Mouse (Mus musculus) neural tube, embryonic 12.5 days (tissue): ENCODE results near the gene Baz1a. TPM values are rescaled to one million over a fixed set of nuclear protein-coding genes. Genes with fewer than 3 reads are reported as not detected.

ENCODE experiments used
- ATAC-seq: fragments of 200-750 bp; cut with Nextera tagmentation; 2 replicates; pipeline ENCODE4 v1.8.0; 2017; ENCODE audit warnings: low read depth, mild to moderate bottlenecking, moderate TSS enrichment, moderate library complexity; ENCODE audit not compliant: low FRiP score
- H3K27ac ChIP-seq: fragments of 300-500 bp; sonication (generic); 2 replicates; pipeline ENCODE4 v1.5.1; 2016
- H3K27me3 ChIP-seq: fragments of 300-500 bp; sonication (generic); replicated peaks from 2 replicates; pipeline ENCODE4 v1.6.1; 2016; ENCODE audit warnings: mild to moderate bottlenecking
- H3K36me3 ChIP-seq: fragments of 300-500 bp; sonication (generic); 2 replicates; pipeline ENCODE4 v1.6.1; 2016; ENCODE audit warnings: mild to moderate bottlenecking
- H3K4me1 ChIP-seq: fragments of 300-500 bp; sonication (generic); 2 replicates; pipeline ENCODE4 v1.6.1; 2016
- H3K4me2 ChIP-seq: fragments of 300-500 bp; sonication (generic); replicated peaks from 2 replicates; pipeline ENCODE4 v1.6.1; 2016; ENCODE audit warnings: mild to moderate bottlenecking
- H3K4me3 ChIP-seq: fragments of 300-500 bp; sonication (generic); 2 replicates; pipeline ENCODE4 v1.5.1; 2016
- H3K9ac ChIP-seq: fragments of 300-500 bp; sonication (generic); 2 replicates; pipeline ENCODE4 v1.6.1; 2016; ENCODE audit warnings: mild to moderate bottlenecking
- H3K9me3 ChIP-seq: fragments of 300-500 bp; sonication (generic); 2 replicates; pipeline ENCODE4 v1.6.1; 2016; ENCODE audit warnings: mild to moderate bottlenecking
- WGBS: fragments of 180-500 bp; shearing (Covaris S2); methylation state at CpG from one replicate; pipeline ENCODE4 v1.1.7; 2016; 5-methylcytosine and 5-hydroxymethylcytosine counted together
- polyA plus RNA-seq: library from polyadenylated mRNA; unstranded; fragments of >200 nt; fragmentation: Nextera tagmentation; extraction: Ambion mirVana; gene quantifications from 2 replicates; pipeline ENCODE4 v1.2.1, GENCODE M21; 2016

Gene Baz1a
- polyA plus RNA-seq, 1 experiment from 2014 or later, result 33.5 TPM

DNA sequence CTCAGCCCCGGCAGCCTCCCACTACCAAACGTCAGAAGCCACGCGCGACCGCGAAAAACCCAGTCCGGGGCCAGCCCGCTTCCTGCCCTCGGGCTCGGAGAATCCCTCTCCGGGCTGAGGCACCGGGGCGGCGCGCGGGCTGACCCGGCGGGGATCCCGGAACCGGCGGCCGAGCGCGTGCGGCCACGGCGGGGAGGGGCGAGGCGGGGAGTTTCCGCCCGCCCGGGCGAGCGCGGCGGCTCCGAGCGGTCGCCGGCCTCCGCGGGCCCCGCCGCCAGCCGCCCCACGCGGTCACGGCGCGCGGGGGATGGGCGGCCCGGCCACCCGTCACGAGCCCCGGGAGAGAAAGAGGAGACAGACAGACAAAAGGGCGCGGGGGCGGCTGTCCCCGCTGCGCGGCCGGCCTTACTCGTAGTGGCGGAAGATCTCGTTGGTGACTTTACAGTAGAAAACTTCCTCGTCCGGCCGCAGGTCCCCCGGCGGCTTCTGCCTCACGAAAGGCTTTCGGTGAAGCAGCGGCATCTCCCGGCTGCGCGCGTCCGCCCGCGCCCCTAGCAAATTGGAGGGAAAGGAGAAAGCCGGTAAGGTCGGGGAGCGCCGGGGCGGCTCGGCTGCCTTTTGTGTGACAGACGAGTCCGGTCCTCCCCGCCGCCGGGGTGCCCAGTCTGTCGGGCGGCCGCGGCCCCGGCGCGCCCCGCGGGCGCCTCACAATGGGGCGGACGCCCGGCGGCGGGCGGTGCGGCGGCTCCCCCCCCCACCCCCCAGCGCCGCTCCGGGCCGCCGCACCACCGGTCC is 28.7 kb downstream of the Baz1a start:
- peaks cover 8% of the 10 kb centered on the region; the same call in 1 of the 2 replicates for H3K4me1 ChIP-seq
- no peaks in the 10 kb centered on the region for H3K9me3 ChIP-seq
- WGBS, result under 1% methylated on average over 106 of the region's 117 CpGs
- peak; percentile 75 for ATAC-seq
- H3K9ac ChIP-seq, result peak overlapping the region; percentile 92
- peaks cover 1% of the 10 kb centered on the region; the same call in 1 of the 2 replicates for H3K36me3 ChIP-seq
- peak overlapping the region; percentile 97 for H3K4me3 ChIP-seq
- peak overlapping the region; percentile 64 for H3K27ac ChIP-seq
- no peaks in the 10 kb centered on the region for H3K27me3 ChIP-seq
- H3K4me2 ChIP-seq, result peak overlapping the region; percentile 93

GRCm38 (mm10) chr12:54984701-54985256 is 29.4 kb downstream of the Baz1a start:
- H3K9ac ChIP-seq, result peak overlapping the region; percentile 92
- ATAC-seq, result peak; percentile 85
- peak overlapping the region; percentile 93 for H3K4me2 ChIP-seq
- H3K4me3 ChIP-seq, result peak overlapping the region; percentile 97
- no peaks in the 10 kb centered on the region for H3K9me3 ChIP-seq
- WGBS, result 1% methylated on average over 42 of the region's 42 CpGs
- peak overlapping the region; percentile 64; the same call in 1 of the 2 replicates for H3K27ac ChIP-seq
- H3K4me1 ChIP-seq, result peaks cover 8% of the 10 kb centered on the region; the same call in 1 of the 2 replicates
- no peaks in the 10 kb centered on the region for H3K27me3 ChIP-seq
- peaks cover 4% of the 10 kb centered on the region; the same call in 1 of the 2 replicates for H3K36me3 ChIP-seq

DNA sequence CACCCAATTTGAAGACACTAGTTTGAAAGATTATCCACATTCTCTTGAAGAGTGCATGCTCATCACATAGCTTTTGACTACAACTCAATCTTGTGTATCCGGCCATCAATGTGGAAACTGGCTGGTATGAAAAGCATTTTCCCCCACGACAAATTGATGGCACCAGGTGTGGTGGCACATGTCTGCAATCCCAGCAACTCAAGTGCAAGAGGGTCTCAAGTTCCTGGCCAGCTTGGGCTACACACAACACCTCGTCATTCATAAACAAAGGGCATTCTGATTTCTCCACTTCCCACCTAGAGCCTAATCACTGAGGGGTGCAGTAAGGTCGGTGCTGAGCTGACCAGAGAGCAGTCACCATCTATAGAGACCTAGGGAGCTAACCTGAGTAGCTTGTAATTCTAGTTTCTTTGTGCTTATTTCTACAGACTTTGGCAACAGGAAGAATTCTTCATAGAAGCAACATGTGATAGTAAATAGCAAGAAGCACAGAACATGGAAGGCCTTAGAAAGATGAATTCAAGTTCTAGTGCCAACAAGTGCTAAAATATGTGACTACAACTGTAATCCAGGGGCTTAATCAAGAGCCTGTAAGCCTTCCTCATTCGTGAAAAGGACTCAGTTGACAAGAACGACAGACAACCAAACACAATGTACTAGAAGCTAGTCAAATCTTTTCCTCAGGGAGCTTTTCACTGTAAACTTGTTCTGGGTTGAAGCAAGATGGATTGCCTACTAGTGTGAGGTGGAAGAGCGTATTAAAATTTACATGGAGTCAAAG is 31.0 kb downstream of the Baz1a start:
- no peaks in the 10 kb centered on the region for H3K9me3 ChIP-seq
- H3K4me2 ChIP-seq, result no peak overlapping the region
- 81% methylated on average over 7 of the region's 7 CpGs for WGBS
- no peak overlapping the region for H3K4me3 ChIP-seq
- no peak overlapping the region for H3K9ac ChIP-seq
- H3K27ac ChIP-seq, result no peak overlapping the region
- no peaks in the 10 kb centered on the region for H3K27me3 ChIP-seq
- H3K36me3 ChIP-seq, result peaks cover 4% of the 10 kb centered on the region; the same call in 1 of the 2 replicates
- no peak for ATAC-seq
- H3K4me1 ChIP-seq, result peaks cover 8% of the 10 kb centered on the region; the same call in 1 of the 2 replicates

DNA sequence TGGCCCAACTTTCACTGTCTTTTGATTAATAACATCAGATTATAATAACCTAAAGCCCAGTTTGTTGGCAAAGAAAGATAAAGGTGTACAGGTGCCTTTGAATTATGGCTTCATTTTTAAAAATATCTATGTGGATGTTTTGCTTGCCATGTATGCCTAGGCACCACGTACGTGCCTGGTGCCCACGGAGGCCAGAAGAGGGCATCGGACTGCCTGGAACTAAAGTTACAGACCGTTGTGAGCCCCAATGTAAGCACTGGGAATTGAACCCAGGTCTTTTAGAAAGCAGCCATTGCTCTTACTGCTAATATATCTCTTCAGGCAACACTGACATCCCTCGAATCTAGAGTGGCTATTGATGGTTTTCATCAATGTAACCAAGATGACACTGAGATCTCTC is 32.2 kb downstream of the Baz1a start:
- no peak for ATAC-seq
- Histone ChIP-seq H3K27me3 (no peaks in the 10 kb centered on the region), H3K27ac (no peak overlapping the region), H3K9ac (no peak overlapping the region), H3K9me3 (no peaks in the 10 kb centered on the region), H3K36me3 (peaks cover 4% of the 10 kb centered on the region; the same call in 1 of the 2 replicates), H3K4me1 (peaks cover 8% of the 10 kb centered on the region; the same call in 1 of the 2 replicates), H3K4me3 (no peak overlapping the region), H3K4me2 (no peak overlapping the region)
- 75% methylated on average over 6 of the region's 6 CpGs for WGBS

DNA sequence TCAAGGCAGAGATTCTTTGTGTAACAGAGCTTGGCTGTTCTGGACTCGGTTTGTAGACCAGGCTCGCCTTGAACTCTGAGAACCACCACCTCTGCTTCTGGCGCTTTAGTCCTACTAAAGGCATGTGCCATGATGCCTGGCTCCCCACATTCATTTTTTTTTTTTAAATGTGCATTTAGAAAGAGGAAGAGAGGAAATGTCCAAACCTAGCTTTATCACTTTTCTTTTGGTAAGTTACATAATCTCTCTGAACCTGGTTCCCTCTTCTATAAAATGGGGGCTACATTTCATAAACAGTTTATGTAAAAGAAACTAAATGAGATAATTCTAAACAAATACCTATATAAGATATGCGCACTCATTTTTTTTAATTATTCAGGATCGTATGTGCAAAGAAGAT is 33.2 kb downstream of the Baz1a start:
- H3K4me2 ChIP-seq, result no peak overlapping the region
- H3K9ac ChIP-seq, result no peak overlapping the region
- H3K36me3 ChIP-seq, result peaks cover 4% of the 10 kb centered on the region; the same call in 1 of the 2 replicates
- ATAC-seq, result no peak
- H3K9me3 ChIP-seq, result no peaks in the 10 kb centered on the region
- H3K4me1 ChIP-seq, result peaks cover 8% of the 10 kb centered on the region; the same call in 1 of the 2 replicates
- no peak overlapping the region for H3K27ac ChIP-seq
- 86% methylated on average over 5 of the region's 5 CpGs for WGBS
- H3K27me3 ChIP-seq, result no peaks in the 10 kb centered on the region
- no peak overlapping the region for H3K4me3 ChIP-seq

DNA sequence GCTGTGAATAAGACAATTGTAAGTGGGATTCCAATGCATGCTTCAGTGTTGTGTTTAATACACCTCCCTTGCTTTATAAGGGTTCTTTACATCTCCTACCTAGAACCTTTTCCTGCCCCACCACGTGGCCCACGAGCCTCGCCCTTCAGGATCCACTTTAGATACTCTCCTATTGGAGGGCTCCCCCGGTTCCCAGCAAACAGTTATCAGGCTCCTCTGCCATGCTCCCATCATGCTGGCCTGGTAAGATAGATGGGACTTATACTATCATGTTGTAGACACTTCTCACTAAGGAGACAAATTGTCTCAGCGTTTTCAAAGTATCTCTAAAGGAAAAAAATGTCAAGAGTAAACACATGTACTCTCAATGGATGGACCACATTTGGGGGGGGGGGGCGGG is 33.6 kb downstream of the Baz1a start:
- Histone ChIP-seq H3K27ac (no peak overlapping the region), H3K4me3 (no peak overlapping the region), H3K9me3 (no peaks in the 10 kb centered on the region), H3K36me3 (peaks cover 4% of the 10 kb centered on the region; the same call in 1 of the 2 replicates), H3K27me3 (no peaks in the 10 kb centered on the region), H3K9ac (no peak overlapping the region), H3K4me2 (no peak overlapping the region), H3K4me1 (peaks cover 8% of the 10 kb centered on the region; the same call in 1 of the 2 replicates)
- WGBS, result 81% methylated on average over 6 of the region's 6 CpGs
- no peak for ATAC-seq

DNA sequence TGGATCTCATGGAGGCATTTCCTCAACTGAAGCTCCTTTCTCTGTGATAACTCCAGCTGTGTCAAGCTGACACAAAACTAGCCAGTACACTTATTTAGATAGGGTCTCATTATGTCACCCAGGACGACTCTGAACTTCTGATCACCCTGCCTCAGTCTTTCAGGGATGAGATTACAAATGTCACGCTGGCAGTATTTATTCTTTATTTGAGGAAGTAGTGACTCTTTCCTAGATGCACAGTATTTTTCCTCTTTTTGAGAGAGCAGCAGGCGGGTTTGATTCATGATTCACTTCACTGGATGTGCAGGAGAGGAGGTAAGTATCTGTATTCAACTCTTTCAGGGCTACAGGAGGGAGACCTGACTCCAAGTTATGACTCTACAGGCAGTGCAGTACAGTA is 45.1 kb downstream of the Baz1a start:
- no peak for ATAC-seq
- Histone ChIP-seq H3K9ac (no peak overlapping the region), H3K4me2 (no peak overlapping the region), H3K36me3 (peaks cover 45% of the 10 kb centered on the region), H3K4me1 (no peaks in the 10 kb centered on the region), H3K9me3 (no peaks in the 10 kb centered on the region), H3K27me3 (no peaks in the 10 kb centered on the region), H3K4me3 (no peak overlapping the region), H3K27ac (no peak overlapping the region)
- WGBS, result 80% methylated on average over 3 of the region's 3 CpGs

GRCm38 (mm10) chr12:54965532-54966160 is 48.5 kb downstream of the Baz1a start:
- Histone ChIP-seq H3K4me2 (no peak overlapping the region), H3K27me3 (no peaks in the 10 kb centered on the region), H3K9ac (no peak overlapping the region), H3K9me3 (no peaks in the 10 kb centered on the region), H3K36me3 (peaks cover 29% of the 10 kb centered on the region), H3K4me1 (no peaks in the 10 kb centered on the region), H3K27ac (no peak overlapping the region), H3K4me3 (no peak overlapping the region)
- WGBS, result 98% methylated on average over 4 of the region's 4 CpGs
- no peak for ATAC-seq

DNA sequence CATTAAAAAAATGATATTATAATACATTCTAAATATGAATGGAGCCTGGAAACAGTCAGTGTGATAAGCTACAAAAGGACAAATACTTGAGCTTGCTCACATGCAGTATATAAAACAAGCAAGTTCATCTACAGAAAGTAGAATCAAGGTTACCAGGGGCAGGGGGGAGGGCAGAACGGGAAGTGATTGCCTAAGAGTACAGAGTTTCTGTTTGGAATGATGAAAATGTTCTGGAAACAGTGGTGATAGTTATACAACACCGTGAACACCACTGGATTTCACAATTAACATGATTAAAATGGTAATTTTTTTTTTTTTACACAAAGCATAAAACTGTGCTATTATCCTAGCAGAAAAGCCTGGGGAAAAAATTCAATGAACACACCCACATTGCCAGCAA is 54.6 kb downstream of the Baz1a start:
- Histone ChIP-seq H3K4me1 (no peaks in the 10 kb centered on the region), H3K27ac (no peak overlapping the region), H3K27me3 (no peaks in the 10 kb centered on the region), H3K9me3 (no peaks in the 10 kb centered on the region), H3K4me2 (no peak overlapping the region), H3K4me3 (no peak overlapping the region), H3K36me3 (0 out of 2 replicates have a peak, but pooled peaks cover 7% of the 10 kb centered on the region), H3K9ac (no peak overlapping the region)
- 86% methylated on average over 2 of the region's 2 CpGs for WGBS
- no peak for ATAC-seq

DNA sequence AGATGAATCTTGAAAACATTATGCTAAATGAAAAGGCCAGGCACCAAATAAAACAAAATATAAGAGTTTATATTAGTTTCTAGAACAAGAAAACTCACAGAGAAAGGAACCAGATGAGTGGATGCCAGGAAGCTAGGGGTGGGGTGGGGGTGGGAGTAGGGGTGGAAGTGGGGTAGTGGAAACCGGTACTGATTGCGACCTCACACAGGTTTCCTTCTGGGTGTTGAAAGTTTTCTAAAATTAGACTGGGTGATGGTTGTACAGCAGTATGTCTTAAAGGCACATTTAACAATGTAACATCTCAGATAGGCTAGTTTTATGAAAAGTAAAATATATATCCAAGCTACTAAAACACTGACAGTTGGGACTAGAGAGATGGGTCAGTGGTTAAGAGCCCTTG is 57.2 kb downstream of the Baz1a start:
- Histone ChIP-seq H3K9ac (no peak overlapping the region), H3K9me3 (no peaks in the 10 kb centered on the region), H3K4me2 (no peak overlapping the region), H3K36me3 (0 out of 2 replicates have a peak, but pooled peaks cover 5% of the 10 kb centered on the region), H3K27ac (no peak overlapping the region), H3K27me3 (no peaks in the 10 kb centered on the region), H3K4me3 (no peak overlapping the region), H3K4me1 (no peaks in the 10 kb centered on the region)
- ATAC-seq, result no peak
- WGBS, result 89% methylated on average over 2 of the region's 2 CpGs

DNA sequence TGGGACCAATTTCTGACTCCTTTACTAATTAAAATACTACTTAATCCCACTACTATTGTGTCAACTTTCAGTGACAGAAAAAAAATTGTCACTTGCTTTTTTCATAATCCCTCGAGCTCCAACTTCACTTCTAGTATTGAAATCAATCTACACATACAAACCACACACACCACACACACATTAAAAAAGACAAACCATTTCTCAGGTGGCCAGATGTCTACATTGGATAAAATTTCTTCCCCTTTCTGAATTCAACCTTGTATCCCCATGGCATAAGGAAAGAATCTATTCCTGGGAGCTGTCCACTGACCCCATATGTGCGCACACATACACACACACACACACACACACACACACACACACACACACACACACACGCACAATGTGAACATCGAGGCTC is 57.7 kb downstream of the Baz1a start:
- no peaks in the 10 kb centered on the region for H3K27me3 ChIP-seq
- WGBS, result 93% methylated on average over 4 of the region's 4 CpGs
- no peak overlapping the region for H3K4me3 ChIP-seq
- no peak overlapping the region for H3K4me2 ChIP-seq
- no peak for ATAC-seq
- no peaks in the 10 kb centered on the region for H3K9me3 ChIP-seq
- no peak overlapping the region for H3K9ac ChIP-seq
- no peak overlapping the region for H3K27ac ChIP-seq
- 0 out of 2 replicates have a peak, but pooled peaks cover 5% of the 10 kb centered on the region for H3K36me3 ChIP-seq
- no peaks in the 10 kb centered on the region for H3K4me1 ChIP-seq
